Mouse (Mus musculus): ENCODE data around the gene Lrrc4b.

Lrrc4b gene

DNA sequence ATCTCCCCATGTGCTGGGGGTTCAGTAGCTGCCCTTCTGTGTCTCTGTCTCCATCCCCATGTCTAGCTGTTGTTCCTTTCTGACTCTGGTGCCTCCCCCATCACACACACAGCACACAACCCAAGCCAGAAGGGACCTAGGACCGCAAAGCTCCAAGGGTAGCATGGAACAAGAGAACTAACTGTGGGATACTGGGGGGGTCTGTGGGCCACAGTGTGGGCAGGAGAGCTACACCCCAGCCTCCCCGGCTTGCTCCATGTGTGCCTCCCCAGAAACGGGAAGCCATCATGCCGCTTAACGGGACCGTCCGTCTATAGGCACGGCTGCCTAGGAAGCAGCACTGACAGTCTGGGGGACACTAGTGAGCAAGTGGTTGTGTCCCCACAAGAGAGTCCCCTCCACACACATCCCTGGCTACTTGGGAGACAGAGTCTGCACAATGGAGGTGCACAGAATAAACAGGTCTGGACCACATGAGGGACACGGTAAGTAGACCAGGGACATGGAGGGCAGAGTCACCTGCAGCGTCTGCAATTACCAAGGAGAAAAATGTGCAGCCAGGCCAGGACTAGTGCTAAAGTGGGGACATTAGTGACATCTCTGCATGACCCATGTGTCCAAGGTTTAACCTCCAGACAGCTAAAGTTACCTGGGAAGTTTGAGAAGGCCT is 34.9 kb downstream of the Lrrc4b start:
- peak in 1 of 2 experiments; percentile 61 for DNase-seq (ENCODE audit: low spot score in 2 of 2)

DNA sequence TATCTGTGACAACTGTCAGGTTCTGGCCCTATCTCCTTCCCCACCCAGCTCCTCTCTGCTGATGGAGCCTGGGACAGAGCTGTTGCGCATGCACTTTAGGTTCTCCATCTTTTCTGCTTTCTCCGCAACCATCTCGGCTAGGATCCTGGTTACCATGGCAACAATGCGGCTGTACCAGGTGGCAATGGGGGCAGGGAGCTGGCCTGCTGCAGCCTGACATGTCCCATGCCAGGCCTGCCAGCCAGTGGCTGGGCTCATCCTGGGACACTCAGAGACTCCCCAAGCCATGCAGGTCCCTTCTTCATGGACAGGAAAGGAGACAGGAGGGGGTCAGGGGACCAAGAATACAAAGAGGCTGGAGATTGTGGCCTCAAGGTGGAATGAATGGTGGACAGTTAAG is 35.7 kb downstream of the Lrrc4b start:
- DNase-seq (ENCODE audit: low spot score in 2 of 2): peak in 1 of 2 experiments; percentile 59

- DNase-seq (ENCODE audit: low spot score in 2 of 2): peak in 1 of 2 experiments; percentile 58
Observed at GRCm38 (mm10) chr7:44465111-44465510, 36.3 kb downstream of the Lrrc4b start, which contains the start of gene Aspdh. Gene Aspdh, plus strand, starts transcription at chr7:44465391.

DNA sequence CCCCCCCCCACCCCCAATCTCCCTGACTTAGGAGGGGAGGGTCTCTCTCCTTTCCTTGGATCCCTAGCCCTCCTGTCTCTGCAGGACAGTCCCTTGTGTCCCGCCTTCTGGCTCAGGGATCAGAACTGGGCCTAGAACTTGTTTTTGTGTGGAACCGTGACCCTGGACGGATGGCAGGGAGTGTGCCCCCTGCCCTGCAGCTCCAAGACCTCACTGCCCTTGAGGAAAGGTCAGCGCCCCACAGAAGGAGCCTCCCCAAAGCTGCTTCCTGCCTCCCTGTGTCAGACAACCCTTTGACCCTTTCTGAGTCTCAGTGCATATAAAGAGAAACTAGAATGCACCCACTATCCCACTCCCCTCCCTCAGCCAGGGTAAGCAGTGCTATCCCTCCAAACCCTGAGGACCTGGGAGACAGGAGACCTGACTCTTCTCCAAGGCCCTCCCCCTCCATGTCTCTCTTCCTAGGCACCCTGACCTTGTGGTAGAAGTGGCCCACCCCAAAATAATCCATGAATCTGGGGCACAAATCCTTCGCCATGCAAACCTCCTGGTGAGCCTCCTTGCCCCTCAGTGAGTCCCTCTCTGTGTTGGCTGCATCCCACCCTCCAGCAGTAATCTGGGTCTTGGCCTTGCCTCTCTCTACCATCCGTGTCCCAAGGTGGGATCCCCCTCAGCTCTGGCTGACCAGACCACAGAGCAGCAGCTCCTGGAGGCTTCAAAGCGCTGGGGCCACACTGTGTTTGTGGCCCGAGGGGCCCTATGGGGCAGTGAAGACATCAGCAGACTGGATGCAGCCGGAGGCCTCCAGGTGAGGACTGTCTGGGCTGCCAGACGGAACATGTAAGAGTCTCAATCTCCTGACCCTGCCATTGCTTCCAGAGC is 37.4 kb downstream of the Lrrc4b start:
- DNase-seq (ENCODE audit: low spot score in 2 of 2): peak in 1 of 2 experiments; percentile 66

DNA sequence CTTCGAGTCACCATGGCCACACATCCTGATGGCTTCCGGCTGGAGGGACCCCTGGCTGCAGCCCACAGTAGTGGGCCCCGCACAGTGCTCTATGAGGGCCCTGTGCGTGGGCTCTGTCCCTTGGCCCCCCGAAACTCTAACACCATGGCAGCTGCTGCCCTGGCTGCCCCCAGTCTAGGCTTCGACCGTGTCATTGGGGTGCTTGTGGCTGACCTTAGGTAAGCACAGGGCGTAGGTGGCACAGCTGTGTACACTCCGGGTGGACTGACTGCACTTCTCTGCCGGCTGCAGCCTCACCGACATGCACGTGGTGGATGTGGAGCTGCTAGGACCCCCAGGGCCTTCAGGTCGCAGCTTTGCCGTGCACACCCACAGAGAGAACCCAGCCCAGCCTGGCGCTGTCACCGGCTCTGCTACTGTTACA is 38.1 kb downstream of the Lrrc4b start:
- peak in 1 of 2 experiments; percentile 67 for DNase-seq (ENCODE audit: low spot score in 2 of 2)

DNA sequence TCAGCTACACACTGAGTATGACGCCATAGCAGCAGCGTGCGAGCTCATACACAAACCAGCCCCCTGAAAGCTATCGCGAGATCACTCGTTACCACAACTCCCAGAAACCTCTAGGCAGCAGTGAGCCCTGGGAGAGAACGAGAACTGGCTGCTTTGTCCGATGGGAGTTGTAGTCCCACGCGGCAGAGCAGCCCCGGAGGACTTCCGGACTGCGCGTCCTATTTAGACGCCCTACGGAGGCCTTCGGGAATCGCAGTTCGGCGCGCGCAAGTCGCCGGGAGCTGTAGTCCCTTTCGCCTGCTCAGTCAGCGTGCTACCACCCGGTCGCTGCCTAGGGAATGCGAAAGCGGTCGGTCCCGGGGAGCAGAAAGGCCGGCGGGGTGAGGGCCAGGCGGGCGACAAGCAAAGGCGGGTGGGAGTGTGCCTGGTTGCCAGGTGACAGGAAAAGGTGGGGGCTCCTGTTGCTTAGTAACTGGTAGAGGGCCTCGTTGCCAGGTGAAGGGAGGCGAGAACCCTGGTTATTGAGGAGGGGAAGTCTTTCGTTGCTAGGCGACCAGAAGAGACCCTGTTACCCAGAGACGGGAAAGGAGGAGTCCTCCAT is 39.1 kb downstream of the Lrrc4b start, which contains the start of gene Josd2:
TSS of gene Josd2 (plus strand) at position 170 of the 601 bp plus-strand sequence.
- DNase-seq (ENCODE audit: low spot score in 2 of 2): peak; percentile 88 to 92

GRCm38 (mm10) chr7:44468644-44469285 is 39.9 kb downstream of the Lrrc4b start:
- peak in 1 of 2 experiments; percentile 72 for DNase-seq (ENCODE audit: low spot score in 2 of 2)

GRCm38 (mm10) chr7:44469677-44470675 is 41.2 kb downstream of the Lrrc4b start:
- DNase-seq (ENCODE audit: low spot score in 2 of 2): peak; percentile 60 to 72

DNA sequence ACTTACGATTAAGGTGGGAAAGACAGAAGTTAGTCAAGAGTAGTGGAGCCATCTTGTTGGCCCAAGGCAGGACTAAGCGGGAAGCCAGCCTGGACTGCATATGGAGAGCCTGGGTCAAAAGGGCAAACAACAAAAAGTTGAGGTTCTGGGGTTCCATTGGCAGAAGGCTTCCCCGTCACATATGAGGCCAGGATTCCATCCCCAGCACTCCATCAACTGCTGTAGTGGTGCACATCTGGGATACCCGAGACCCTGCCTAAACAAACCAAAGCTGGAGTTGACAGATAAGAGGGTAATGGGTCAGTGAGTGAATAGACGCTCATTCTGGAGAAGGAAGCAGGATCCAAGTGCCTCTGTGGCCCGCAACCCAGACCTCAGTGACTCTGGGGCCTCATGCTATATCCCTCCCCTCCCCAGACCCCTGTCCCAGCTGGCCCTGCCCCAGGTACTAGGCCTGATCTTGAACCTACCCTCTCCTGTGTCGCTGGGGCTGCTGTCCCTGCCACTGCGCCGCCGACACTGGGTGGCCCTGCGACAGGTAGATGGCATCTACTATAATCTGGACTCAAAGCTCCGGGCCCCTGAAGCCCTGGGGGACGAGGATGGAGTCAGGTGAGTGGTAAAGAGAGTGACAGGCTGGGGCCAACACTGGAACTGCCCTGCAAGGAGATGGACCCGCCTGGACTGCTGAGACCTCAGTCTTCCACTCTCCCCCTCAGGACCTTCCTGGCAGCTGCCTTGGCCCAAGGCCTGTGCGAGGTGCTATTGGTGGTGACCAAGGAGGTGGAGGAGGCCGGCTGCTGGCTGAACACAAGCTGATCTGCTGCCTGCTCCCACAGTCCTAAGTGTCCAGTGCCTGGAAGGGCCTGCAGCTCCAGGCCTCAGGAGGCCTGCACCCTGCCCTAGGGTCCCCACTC is 42.1 kb downstream of the Lrrc4b start:
- DNase-seq (ENCODE audit: low spot score in 2 of 2): peak in 1 of 2 experiments; percentile 64

GRCm38 (mm10) chr7:44471880-44472557 is 43.2 kb downstream of the Lrrc4b start:
- peak in 1 of 2 experiments; percentile 57 for DNase-seq (ENCODE audit: low spot score in 2 of 2)

- no peak for DNase-seq (ENCODE audit: low spot score in 2 of 2)
Observed at GRCm38 (mm10) chr7:44472558-44472885, 43.7 kb downstream of the Lrrc4b start.

DNA sequence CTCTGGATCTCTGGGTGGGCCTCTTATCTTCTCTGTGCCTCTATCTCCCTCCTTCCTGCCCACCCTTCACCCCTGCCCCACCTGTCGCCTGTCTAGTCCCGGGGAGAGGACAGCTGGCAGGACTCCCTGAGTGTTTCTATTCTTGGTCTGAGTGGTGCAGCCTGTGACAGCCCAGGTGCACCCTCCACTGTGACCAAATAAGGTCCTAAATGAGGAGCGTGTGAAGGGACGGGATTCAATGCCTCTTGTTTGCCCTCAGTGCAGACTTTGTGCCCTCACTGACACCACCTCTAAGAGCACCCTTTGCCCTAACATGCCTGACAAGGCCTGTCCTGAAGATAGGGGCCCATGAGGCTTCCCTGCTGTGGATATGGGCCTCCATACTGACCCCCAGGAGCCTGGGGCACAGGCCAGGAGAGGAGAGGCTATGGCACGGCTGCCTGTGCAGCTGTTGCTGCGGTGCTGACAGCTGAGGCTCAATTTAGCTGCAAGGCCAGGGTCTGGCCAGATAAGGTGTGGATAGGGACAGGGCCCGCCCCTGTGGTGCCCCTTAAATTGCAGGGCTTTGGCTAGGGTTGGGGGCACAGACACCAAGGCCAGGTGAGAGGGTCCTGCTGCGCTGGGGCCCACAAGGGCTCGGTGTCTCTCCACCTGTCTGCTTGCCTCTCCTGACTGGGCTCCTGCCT is 44.3 kb downstream of the Lrrc4b start:
- peak in 1 of 2 experiments; percentile 62 for DNase-seq (ENCODE audit: low spot score in 2 of 2)

- peak in 1 of 2 experiments; percentile 64 for DNase-seq (ENCODE audit: low spot score in 2 of 2)
Observed at GRCm38 (mm10) chr7:44474419-44474818, 45.6 kb downstream of the Lrrc4b start.

DNA sequence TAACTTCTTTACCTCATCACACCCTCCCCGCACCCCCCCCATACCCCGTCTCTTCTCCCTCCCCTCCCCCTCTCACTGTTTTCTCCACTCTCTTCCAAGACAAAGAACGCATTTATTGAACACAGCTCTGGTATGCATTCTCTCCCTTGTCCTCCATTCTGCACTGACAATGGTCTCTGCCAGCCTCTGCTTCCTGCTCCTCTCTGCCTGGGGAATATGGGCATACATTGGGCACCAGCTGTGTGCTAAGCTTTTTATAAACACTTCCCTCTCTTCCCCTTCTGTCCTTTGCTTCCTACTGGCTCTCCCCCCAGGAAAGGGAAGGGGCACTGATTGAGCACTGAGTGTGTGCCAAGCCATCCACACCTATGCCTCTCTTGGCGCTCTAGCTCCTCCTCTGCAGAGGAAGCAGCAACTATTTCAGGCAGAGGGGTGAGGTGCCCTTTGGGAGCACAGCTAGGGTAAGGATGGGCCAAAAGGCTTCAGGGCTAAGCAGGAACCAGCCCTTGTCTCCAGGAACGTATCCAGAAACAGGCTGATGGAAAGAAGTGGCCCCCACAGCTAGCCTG is 46.3 kb downstream of the Lrrc4b start:
- no peak for DNase-seq (ENCODE audit: low spot score in 2 of 2)

DNA sequence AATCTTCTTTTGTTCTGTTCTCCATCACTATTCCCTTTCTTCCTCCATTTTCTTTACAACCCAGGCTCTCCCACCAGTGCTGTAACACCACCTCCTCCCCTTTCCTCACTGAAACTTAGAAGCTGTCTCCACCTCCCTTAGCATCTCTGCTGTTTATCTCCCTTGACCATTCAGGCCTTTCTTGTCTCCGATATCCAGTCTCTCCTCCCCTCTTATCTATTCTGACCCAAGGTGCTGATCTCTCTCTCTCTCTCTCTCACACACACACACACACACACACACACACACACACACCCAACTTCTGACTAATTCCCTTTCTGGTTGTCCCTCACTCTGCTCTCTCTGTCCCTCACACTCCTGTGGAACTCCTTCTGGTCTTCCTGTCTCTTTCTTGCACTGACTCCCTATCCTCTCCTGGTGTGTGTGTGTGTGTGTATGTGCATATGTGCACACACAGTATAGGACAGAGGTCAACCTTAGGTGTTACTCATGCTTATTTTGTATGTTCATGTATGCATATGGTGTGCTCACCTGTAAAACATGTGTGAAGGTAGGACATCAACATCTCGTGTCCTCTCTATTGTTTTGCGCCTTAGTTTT is 54.1 kb downstream of the Lrrc4b start:
- no peak for DNase-seq (ENCODE audit: low spot score in 2 of 2)

- no peak for DNase-seq (ENCODE audit: low spot score in 2 of 2)
Observed at GRCm38 (mm10) chr7:44484109-44484508, 55.3 kb downstream of the Lrrc4b start.

GRCm38 (mm10) chr7:44484841-44485571 is 56.2 kb downstream of the Lrrc4b start:
- DNase-seq (ENCODE audit: low spot score in 2 of 2): peak; percentile 78 to 90

Data from spleen, postnatal 4 days (tissue).